Mouse (Mus musculus): ENCODE measurements around the gene Slc5a4a.

Gene Slc5a4a

GRCm38 (mm10) chr10:76147278-76147677 lies at the start of gene Slc5a4a:
Gene Slc5a4a, plus strand, starts transcription at chr10:76147451.
- DNase-seq (ENCODE audit: low read depth), result no peak

- no peak for DNase-seq (ENCODE audit: low read depth)
These were observed 36.4 kb upstream of the Slc5a4a start, which contains the start of gene Slc5a4b for GRCm38 (mm10) chr10:76110861-76111260. Gene Slc5a4b, minus strand, starts transcription at chr10:76110961.

GRCm38 (mm10) chr10:76117966-76118365 lies 29.3 kb upstream of the Slc5a4a start:
- DNase-seq (ENCODE audit: low read depth), result peak; percentile 71

GRCm38 (mm10) chr10:76118741-76119140 lies 28.5 kb upstream of the Slc5a4a start:
- peak; percentile 65 for DNase-seq (ENCODE audit: low read depth)

- no peak for DNase-seq (ENCODE audit: low read depth)
These were observed 27.0 kb upstream of the Slc5a4a start for GRCm38 (mm10) chr10:76120124-76120711.

GRCm38 (mm10) chr10:76121495-76121894 lies 25.8 kb upstream of the Slc5a4a start:
- no peak for DNase-seq (ENCODE audit: low read depth)

GRCm38 (mm10) chr10:76132506-76132905 lies 14.7 kb upstream of the Slc5a4a start:
- no peak for DNase-seq (ENCODE audit: low read depth)

GRCm38 (mm10) chr10:76136318-76136717 lies 10.9 kb upstream of the Slc5a4a start:
- no peak for DNase-seq (ENCODE audit: low read depth)

GRCm38 (mm10) chr10:76146846-76147245 lies 405 bp upstream of the Slc5a4a start:
- DNase-seq (ENCODE audit: low read depth), result no peak

- DNase-seq (ENCODE audit: low read depth), result no peak
These were observed 8.7 kb downstream of the Slc5a4a start for GRCm38 (mm10) chr10:76155911-76156310.

GRCm38 (mm10) chr10:76157528-76157927 lies 10.3 kb downstream of the Slc5a4a start:
- no peak for DNase-seq (ENCODE audit: low read depth)

- DNase-seq (ENCODE audit: low read depth), result no peak
These were observed 10.8 kb downstream of the Slc5a4a start for GRCm38 (mm10) chr10:76158009-76158408.

- no peak for DNase-seq (ENCODE audit: low read depth)
These were observed 27.6 kb downstream of the Slc5a4a start for GRCm38 (mm10) chr10:76174899-76175298.

- no peak for DNase-seq (ENCODE audit: low read depth)
These were observed 38.0 kb downstream of the Slc5a4a start for GRCm38 (mm10) chr10:76185216-76185615.

- DNase-seq (ENCODE audit: low read depth), result no peak
These were observed 40.8 kb downstream of the Slc5a4a start for GRCm38 (mm10) chr10:76188010-76188409.

GRCm38 (mm10) chr10:76201416-76201815 lies 54.2 kb downstream of the Slc5a4a start:
- DNase-seq (ENCODE audit: low read depth), result no peak

- DNase-seq (ENCODE audit: low read depth), result peak; percentile 72
These were observed 54.7 kb downstream of the Slc5a4a start for GRCm38 (mm10) chr10:76201978-76202377.

- DNase-seq (ENCODE audit: low read depth), result peak; percentile 32
These were observed 56.6 kb downstream of the Slc5a4a start for GRCm38 (mm10) chr10:76203798-76204283.

- DNase-seq (ENCODE audit: low read depth), result no peak
These were observed 60.1 kb downstream of the Slc5a4a start for GRCm38 (mm10) chr10:76207262-76207796.

- DNase-seq (ENCODE audit: low read depth), result no peak
These were observed 62.0 kb downstream of the Slc5a4a start for GRCm38 (mm10) chr10:76209241-76209640.

GRCm38 (mm10) chr10:76210806-76211205 lies 63.6 kb downstream of the Slc5a4a start:
- no peak for DNase-seq (ENCODE audit: low read depth)

- no peak for DNase-seq (ENCODE audit: low read depth)
These were observed 64.9 kb downstream of the Slc5a4a start for GRCm38 (mm10) chr10:76212121-76212520.

GRCm38 (mm10) chr10:76214161-76214560 lies 66.9 kb downstream of the Slc5a4a start:
- no peak for DNase-seq (ENCODE audit: low read depth)

- no peak for DNase-seq (ENCODE audit: low read depth)
These were observed 69.8 kb downstream of the Slc5a4a start for GRCm38 (mm10) chr10:76217056-76217455.

Measured in naive thymus-derived CD4-positive, alpha-beta T cell, adult 2 months (primary cell).